Mouse (Mus musculus) spleen, postnatal 36 days (tissue): ENCODE data around the gene Akap9.
A peak's percentile ranks its signal among the peaks of the same experiment; 100 is the strongest.
"Not testable (repeated sequence)": the region's sequence is repeated elsewhere in the genome, so short reads cannot be mapped to it uniquely, and the experiment has no call there.

ENCODE experiments used
- DNase-seq, 2 experiments: peaks; one replicate each; pipeline ENCODE4 v3.0.0; 2022; ENCODE audit warnings: low spot score in 2 of 2, mixed read lengths in 1 of 2

Gene Akap9

DNA sequence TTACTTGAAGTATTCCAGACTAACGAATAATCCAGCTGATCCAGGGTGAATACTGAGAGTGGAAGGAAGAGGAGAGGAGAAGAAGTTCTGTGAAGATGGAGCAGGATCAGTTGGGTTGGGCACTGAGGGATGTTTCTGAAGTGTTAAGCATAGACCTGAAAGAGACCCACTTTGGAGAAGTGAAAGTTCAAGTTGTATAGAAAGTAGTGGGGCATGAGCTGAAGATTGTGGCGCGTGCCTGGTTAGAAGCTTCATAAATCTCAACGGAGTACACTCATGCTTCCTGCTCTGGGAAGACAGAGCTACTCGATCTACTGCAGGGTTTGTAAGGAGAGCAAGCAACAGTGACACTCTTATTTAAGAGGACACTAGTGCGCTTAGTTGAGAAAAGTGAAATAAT is 41.3 kb downstream of the Akap9 start:
- peak; percentile 13 to 29 for DNase-seq

- DNase-seq: no peak
Measured at GRCm38 (mm10) chr5:3970936-3971335, 43.1 kb downstream of the Akap9 start.

- no peak for DNase-seq
Measured at GRCm38 (mm10) chr5:3973764-3974163, 45.9 kb downstream of the Akap9 start.

GRCm38 (mm10) chr5:3974896-3975295 is 47.0 kb downstream of the Akap9 start:
- no peak for DNase-seq

GRCm38 (mm10) chr5:3976111-3976510 is 48.3 kb downstream of the Akap9 start:
- no peak for DNase-seq

DNA sequence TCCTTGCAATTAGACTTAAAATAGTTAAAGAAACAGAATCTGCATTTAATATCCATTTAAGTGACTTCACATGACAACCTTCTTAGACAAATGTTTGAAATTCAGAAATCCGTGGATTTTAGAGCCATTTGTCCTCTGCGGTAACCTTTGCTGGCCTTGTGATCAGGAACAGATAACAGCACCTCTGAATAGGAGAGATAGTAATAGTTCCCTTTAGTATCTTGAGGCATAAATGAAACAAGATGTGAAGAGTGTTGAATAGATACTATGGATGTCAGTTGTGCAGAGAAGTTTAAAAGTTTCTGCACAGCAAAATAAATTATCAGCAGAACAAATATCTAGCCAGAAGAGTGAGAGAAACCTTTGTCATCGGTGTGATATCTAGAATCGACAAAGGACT is 50.0 kb downstream of the Akap9 start:
- DNase-seq: no peak

GRCm38 (mm10) chr5:3989608-3990007 is 61.8 kb downstream of the Akap9 start:
- no peak for DNase-seq

DNA sequence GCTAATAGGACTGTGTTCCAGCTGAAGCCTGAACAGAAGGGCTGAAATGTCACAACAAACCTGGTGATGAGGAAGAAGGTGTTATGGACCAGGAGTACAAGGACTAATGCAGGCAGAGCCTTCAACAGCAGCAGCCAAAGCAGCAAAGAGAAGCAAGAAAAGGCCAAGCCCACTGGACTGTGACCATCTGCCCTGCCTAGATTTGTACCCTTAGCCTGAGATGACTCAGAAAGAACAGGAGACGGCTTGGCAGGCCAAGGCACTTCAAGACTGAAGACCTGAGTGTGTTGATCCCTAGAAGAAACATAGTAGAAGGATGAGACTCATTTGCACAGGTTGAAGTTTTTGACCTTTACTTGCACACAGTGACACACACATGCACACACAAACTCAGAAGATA is 62.6 kb downstream of the Akap9 start:
- DNase-seq: no peak

DNA sequence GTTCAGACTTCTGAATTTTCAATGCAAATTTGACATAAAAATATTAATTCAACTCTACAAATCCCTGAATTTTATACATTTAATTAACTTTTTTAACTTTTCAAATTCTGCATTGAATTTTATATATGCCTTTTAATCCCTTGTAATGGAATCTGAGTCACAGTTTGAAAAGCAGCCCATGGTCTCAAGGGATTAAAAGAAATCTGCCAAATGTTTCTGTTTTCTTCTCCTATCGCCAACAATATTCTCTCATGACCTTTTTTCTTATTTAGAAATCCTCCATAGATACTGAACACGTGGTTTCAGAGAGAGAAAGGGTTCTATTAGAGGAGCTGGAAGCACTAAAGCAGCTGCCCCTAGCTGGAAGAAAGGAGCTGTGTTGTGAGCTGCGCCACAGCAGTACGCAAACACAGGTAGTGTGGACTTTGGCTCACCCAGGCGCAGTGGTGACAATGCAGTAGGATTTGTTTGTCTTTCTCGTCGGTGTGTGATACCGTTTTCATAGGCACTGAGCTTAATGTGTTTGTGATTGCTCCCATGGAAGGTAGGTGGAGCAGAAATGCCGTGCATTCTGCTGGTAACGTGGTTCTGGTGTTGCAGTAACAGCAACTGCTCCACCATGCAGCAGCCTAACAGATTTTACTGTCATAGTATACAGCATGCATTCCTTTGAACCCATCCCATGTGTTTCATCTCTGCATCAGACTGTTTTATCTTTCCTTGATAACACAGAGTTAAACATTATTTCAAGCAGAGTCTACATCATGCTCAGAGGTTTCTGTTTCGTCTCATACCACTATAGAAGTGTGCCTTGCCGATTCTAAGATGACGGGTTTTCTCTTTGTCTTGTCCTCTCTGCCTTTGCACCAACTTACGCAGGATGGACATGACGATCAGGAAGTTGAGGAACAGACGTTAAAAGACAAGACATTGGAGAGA is 76.9 kb downstream of the Akap9 start:
- no peak for DNase-seq

- DNase-seq: no peak
Measured at GRCm38 (mm10) chr5:4006606-4007005, 78.8 kb downstream of the Akap9 start.

DNA sequence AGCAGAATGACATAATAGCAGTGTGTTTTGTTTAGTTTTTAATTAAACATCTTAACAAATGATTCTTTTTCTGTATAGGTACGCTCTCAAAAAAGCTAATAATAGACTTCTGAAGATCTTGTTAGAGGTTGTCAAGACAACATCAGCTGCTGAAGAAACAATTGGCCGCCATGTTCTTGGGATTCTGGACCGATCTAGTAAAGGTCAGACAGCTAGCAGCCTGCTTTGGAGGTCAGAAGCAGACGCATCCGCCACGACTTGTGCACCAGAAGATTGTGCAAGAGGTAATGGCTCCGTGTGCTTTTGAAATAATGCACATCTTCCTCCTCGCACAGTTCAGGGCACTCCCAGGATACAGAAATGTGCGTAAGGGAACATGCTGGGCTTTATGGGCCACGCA is 80.4 kb downstream of the Akap9 start:
- no peak for DNase-seq

GRCm38 (mm10) chr5:4009540-4009939 is 81.7 kb downstream of the Akap9 start:
- DNase-seq: no peak

- DNase-seq: not testable (repeated sequence)
Measured at GRCm38 (mm10) chr5:4017646-4018045, 89.8 kb downstream of the Akap9 start.

- DNase-seq: no peak
Measured at GRCm38 (mm10) chr5:4019377-4019776, 91.5 kb downstream of the Akap9 start.

DNA sequence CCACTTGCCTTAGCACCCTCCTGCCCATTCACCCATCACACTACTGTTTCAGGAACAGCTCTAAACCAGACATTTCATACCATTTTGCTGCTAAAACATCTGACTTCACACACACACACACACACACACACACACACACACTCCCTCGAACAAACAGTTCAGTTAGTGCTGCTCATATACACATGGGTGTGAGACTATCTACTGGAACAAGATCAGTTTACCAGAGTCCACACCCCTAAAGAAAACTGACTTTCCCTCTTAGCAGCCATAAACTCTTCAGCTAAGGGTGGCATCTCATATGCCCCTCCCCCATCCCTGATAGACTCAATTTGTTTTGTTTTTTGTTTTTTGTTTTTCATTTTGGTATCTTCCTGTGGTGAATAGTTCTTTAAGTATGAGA is 92.2 kb downstream of the Akap9 start:
- no peak for DNase-seq

- no peak for DNase-seq
Measured at GRCm38 (mm10) chr5:4023186-4023585, 95.3 kb downstream of the Akap9 start.

DNA sequence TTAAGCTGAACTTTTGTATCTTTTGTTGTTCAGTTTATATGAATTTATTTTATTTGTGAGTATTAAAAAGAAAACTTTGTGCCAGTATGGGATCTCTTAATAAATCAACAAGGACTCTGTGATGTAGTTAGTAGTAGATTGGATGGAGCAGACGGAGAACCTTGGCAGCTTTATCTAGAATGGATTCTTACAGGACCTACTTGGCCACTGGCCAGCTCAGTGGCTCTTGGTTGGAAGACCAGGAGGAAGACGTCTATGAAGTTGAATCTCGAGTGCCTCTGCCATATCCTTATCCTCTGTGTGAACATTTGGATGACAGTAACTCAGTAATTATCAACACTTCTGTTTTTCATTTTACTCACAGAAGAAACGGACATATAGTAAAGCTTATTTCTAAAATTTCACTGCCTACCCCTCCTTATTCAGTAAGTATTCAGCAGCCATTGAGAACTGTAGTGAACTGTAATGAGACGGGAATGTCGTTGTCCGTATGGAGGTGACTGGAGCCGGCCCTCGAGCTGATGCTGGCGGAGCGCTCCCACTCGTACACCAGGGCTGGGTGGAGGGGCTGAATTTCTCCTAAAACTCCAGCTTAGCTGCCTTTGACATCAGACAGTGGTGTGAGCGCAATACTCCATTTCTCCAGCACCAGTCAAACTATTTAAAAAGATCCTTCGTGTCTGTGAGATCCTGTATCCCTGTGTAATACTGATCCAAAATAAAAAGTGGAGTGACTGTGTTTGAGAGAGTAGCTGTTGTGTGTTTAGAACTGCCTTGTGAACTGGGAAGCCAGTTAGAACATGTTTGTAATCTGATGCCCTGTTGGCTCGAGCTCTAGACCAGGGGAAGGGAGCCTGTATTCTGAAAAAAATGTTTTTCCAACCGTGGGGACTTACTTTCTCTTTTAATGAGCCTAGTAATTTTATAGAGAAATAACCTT is 96.2 kb downstream of the Akap9 start:
- DNase-seq: no peak

GRCm38 (mm10) chr5:4024727-4025126 is 96.9 kb downstream of the Akap9 start:
- DNase-seq: no peak

GRCm38 (mm10) chr5:4026336-4026735 is 98.5 kb downstream of the Akap9 start:
- not testable (repeated sequence) for DNase-seq

GRCm38 (mm10) chr5:4028486-4029173 is 100.8 kb downstream of the Akap9 start:
- no peak for DNase-seq

- DNase-seq: no peak
Measured at GRCm38 (mm10) chr5:4031846-4032245, 104.0 kb downstream of the Akap9 start.

DNA sequence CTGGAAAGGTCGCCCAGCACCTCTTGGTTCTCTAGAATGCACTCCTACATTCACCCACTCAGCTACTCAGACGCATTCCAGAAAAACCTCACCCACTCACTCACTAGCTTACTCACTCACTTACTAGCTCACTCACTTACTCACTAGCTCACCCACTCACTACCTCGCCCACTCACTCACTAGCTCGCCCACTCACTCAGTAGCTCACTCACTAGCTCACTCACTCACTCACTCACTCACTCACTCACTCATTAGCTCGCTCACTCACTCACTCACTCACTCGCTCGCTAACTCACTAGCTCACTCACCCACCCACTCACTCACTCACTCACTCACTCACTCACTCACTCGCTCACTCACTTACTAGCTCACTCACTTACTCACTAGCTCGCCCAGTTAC is 108.8 kb downstream of the Akap9 start:
- DNase-seq: no peak
